Mouse (Mus musculus) c-Kit-positive CD71-negative TER-119-negative erythroid progenitor cells, embryonic 14.5 days (primary cell): ENCODE measurements around the gene Lrrc23.
"Not testable (repeated sequence)": the region's sequence is repeated elsewhere in the genome, so short reads cannot be mapped to it uniquely, and the experiment has no call there.

Experiments used
- DNase-seq: peaks from one replicate; pipeline ENCODE4 v3.0.0-alpha.2; 2013; ENCODE audit warnings: low read depth

The Lrrc23 gene

DNA sequence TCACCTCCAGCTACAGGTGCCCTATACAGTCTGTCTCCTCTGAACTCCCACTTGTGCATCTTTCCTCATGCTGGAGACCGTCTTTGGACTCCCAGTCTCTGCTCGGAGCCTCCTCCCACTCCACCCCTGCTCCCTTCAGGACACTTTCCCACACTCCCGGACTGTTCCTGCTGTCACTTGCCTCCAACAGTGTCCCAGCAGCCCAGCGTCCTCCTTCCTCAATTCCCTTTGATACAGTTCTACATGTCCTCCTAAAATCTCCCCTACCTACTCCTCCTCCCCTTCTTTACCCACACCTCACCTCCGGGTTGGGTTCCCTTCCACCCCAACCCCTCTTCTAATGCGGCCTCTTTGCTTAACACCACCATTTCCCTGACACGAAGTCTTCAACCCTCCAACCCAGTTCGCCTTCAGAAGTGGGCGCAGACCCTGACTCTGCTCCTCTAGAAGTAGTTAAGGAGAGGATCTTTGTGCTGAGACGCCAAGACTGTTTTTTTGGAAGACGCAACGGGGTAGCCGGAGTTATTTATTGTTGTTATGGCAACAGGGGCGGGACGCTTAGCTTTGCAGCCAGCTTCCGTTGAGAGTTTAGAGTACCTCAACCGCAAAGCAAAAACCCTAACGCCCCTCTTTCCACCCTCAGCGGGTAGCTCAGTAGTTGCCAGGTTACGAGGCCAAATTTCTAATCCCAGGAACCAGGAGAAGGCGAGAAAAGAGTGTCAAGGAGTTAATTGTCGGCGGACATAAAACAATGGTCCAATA, at the start of gene Lrrc23:
Gene Lrrc23 (minus strand): TSS at position 506 of the 762 bp plus-strand sequence.
- peak; percentile 74 for DNase-seq

DNA sequence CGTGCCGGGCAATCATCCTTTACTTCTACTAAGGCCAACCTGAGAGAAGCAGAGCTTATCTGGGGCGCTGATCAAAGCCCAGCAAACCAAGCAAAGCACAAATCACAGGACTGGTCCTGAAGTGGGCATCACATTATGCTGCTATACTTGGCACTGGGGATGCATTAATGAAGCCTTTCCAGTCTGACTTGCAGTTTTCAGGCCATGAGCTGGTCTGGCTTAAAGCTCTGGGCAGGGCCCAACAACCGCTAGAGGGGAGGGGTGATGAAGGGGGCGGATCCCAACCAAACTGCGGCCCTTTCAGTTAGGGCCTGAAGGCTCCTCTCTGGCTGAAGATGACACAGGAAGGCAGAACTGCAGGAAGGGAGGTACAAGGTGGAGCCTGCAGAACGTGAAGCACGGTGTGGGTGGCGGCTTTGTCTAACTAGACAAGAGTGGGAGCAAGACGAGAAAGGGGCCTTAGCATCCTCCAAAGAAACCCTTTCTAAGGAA, 48.6 kb upstream of the Lrrc23 start:
- peak; percentile 46 for DNase-seq

- DNase-seq, result no peak
Observed at GRCm38 (mm10) chr6:124822049-124822448, 42.5 kb upstream of the Lrrc23 start.

- DNase-seq, result no peak
Observed at GRCm38 (mm10) chr6:124820891-124821290, 41.4 kb upstream of the Lrrc23 start.

GRCm38 (mm10) chr6:124817971-124818370, 38.4 kb upstream of the Lrrc23 start:
- DNase-seq, result no peak

- no peak for DNase-seq
Observed at GRCm38 (mm10) chr6:124817563-124817962, 38.0 kb upstream of the Lrrc23 start.

GRCm38 (mm10) chr6:124817125-124817524, 37.6 kb upstream of the Lrrc23 start:
- DNase-seq, result no peak

GRCm38 (mm10) chr6:124816611-124817010, 37.1 kb upstream of the Lrrc23 start:
- DNase-seq, result no peak

GRCm38 (mm10) chr6:124814858-124815774, 35.6 kb upstream of the Lrrc23 start:
- DNase-seq, result no peak

DNA sequence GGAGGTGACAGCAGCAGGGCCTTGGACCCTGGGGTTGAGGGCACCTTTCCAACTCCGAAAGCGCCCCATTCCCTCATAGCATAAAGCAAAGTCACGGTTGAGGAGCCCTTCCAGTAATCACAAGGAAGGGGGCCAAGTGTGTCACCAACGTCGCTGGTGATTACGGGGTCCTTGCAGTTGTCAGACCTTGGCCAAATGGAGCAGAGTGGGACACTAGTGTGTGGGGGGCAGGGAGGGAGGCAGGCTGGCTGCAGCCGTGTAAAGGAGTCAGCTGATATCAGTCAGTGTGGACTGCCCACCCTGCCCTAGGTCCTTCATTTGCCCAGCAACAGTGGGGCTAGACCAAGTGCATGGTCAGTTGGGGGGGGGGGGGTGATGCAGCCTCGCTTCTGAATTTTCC, 34.9 kb upstream of the Lrrc23 start:
- DNase-seq, result no peak

DNA sequence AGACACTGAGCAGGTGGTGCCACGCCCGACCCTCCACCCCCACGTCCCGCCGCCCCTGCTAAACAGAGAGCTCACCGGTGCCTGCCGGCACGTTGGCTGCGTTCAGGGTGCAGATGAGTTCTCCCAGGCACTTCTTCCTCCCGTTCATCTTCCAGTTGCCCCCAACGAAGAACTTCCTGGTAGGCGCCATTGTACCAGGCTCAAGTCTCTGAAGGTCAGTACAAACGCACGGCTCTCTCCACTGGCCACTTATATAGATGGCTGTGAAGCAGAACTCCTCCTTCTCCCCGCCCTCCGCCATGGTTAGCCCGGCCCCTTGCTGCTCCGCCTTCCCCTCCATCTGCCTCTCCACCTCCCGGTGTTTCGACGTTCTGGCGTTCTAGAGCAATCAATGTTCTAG, 34.4 kb upstream of the Lrrc23 start, which contains the start of gene Tpi1:
Gene Tpi1 (minus strand): TSS at position 364 of the 400 bp plus-strand sequence.
- DNase-seq, result peak; percentile 77

DNA sequence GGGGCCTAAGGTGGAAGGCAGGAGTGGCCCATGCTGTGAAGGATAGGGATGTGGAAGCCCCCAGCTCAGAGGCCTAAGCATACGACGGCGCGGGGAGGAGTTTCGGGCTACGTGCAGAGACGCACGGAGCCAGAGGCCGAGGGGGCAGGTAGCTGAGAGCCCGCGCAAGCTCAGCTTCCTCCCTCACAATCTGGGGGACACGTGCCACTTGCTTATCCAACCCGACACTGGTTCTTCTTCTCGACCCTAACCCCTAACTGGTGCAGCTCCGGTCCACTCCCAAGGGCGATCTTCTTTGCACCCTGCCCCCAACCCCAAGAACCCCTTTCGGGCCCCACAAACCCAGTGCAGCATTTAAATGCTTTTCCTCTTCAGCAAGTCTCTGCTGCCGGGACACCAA, 34.0 kb upstream of the Lrrc23 start:
- DNase-seq, result peak; percentile 52

- no peak for DNase-seq
Observed at GRCm38 (mm10) chr6:124812848-124813247, 33.3 kb upstream of the Lrrc23 start.

GRCm38 (mm10) chr6:124811701-124812560, 32.4 kb upstream of the Lrrc23 start:
- DNase-seq, result no peak

- DNase-seq, result no peak
Observed at GRCm38 (mm10) chr6:124811403-124811665, 31.8 kb upstream of the Lrrc23 start.

DNA sequence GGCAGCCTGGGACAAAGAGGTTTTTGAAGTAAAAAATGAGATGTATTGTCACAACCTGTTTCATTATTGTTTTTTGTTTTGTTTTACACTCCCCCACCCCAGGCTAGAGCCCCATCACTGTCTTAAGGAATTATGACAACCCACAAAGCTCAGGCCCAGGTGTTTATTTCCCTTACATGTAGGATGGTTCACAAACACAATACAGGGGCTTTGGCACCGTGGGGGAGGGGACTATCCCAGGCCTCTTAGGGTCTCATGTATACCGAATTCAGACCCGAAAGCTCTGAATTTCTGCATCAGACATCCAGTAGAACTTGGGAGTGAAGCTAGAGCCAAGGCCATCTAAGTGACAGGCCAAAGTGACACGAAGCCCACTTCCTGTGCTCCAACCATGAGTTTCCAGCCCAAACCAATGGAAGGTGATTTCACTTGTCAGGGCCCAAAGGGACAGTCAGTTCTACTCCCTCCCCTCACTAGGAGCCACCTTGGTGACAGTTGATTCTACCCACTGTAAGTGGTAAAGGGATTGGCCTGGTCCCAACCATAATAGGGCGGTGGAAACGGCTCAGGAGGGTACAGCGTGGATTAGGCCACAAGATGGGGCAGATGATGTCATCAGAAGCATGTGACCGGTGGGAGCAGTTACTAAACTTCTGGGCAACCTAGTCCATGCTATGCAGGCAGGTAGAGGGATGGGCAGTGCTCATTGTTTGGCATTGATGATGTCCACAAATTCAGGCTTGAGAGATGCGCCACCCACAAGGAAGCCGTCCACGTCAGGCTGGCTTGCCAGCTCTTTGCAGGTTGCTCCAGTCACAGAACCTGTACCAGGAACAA, 31.3 kb upstream of the Lrrc23 start:
- not testable (repeated sequence) for DNase-seq

GRCm38 (mm10) chr6:124809775-124810538, 30.4 kb upstream of the Lrrc23 start:
- DNase-seq, result no peak

GRCm38 (mm10) chr6:124809052-124809774, 29.7 kb upstream of the Lrrc23 start:
- peak; percentile 65 for DNase-seq

DNA sequence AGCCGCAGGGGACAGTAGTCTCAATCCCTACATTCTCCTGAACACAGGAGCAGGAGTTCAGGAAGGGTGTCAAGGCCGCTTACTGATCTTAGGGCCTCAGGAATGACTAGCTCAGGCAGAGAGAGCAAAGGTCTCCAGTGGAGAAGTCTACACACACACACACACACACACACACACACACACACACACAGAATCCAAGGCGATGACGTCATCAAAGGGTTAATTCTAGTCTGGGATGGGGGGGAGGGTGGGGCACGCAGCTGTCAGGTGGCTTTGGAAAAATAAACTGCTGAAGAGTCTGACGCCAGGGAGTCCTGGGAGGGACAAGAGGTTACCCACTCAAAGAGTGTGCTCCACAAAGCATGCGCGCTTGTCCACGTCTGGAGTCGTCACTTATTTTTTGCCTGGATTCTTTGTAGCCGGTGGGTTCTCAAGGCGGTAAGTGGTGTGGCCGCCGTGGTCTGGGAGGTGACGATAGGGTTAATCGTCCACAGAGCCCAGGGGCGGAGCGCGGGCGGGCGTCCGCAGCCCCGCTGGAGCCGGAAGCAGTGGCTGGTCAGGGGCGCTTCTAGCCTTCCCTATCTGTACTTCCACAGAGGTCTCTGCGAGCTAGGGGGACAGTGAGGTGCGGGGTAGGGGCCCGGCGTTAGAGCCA, 29.0 kb upstream of the Lrrc23 start, which contains the start of gene Spsb2:
Gene Spsb2 (plus strand): TSS at position 304 of the 655 bp plus-strand sequence.
- peak; percentile 46 for DNase-seq
